Mouse (Mus musculus) liver, embryonic 12.5 days (tissue): ENCODE results near the gene Kcnd2. TPM values are rescaled to one million over a fixed set of nuclear protein-coding genes. Genes with fewer than 3 reads are reported as not detected.
A peak's percentile ranks its signal among the peaks of the same experiment; 100 is the strongest.

Experiments
- ATAC-seq: fragments of 200-750 bp; cut with Nextera tagmentation; 2 replicates; pipeline ENCODE4 v1.8.0; 2017; ENCODE audit warnings: moderate number of reproducible peaks, mild to moderate bottlenecking, moderate library complexity
- H3K27ac ChIP-seq: fragments of 300-500 bp; sonication (generic); 2 replicates; pipeline ENCODE4 v1.5.1; 2016; ENCODE audit warnings: mild to moderate bottlenecking
- H3K27me3 ChIP-seq: fragments of 300-500 bp; sonication (generic); replicated peaks from 2 replicates; pipeline ENCODE4 v1.6.1; 2016; ENCODE audit warnings: mild to moderate bottlenecking, moderate library complexity
- H3K36me3 ChIP-seq: fragments of 300-500 bp; sonication (generic); 2 replicates; pipeline ENCODE4 v1.6.1; 2016; ENCODE audit warnings: mild to moderate bottlenecking, moderate library complexity
- H3K4me1 ChIP-seq: fragments of 300-500 bp; sonication (generic); 2 replicates; pipeline ENCODE4 v1.6.1; 2016
- H3K4me2 ChIP-seq: fragments of 300-500 bp; sonication (generic); 2 replicates; pipeline ENCODE4 v1.6.1; 2016; ENCODE audit warnings: mild to moderate bottlenecking, moderate library complexity
- H3K4me3 ChIP-seq: fragments of 300-500 bp; sonication (generic); 2 replicates; pipeline ENCODE4 v1.5.1; 2016; ENCODE audit warnings: mild to moderate bottlenecking, moderate library complexity
- H3K9ac ChIP-seq: fragments of 300-500 bp; sonication (generic); 2 replicates; pipeline ENCODE4 v1.6.1; 2016; ENCODE audit warnings: mild to moderate bottlenecking, moderate library complexity
- H3K9me3 ChIP-seq: fragments of 300-500 bp; sonication (generic); replicated peaks from 2 replicates; pipeline ENCODE4 v1.6.1; 2016; ENCODE audit warnings: mild to moderate bottlenecking, moderate library complexity
- WGBS: fragments of 180-500 bp; shearing (Covaris S2); methylation state at CpG from one replicate; pipeline ENCODE4 v1.1.7; 2016; ENCODE audit not compliant: insufficient replicate concordance; 5-methylcytosine and 5-hydroxymethylcytosine counted together
- polyA plus RNA-seq: library from polyadenylated mRNA; unstranded; fragments of >200 nt; fragmentation: Nextera tagmentation; extraction: Ambion mirVana; gene quantifications from 2 replicates; pipeline ENCODE4 v1.2.1, GENCODE M21; 2016

The Kcnd2 gene
- polyA plus RNA-seq, 1 experiment from 2014 or later = 0.02 TPM

GRCm38 (mm10) chr6:21722238-21722637, 506.9 kb downstream of the Kcnd2 start:
- Histone ChIP-seq H3K27ac (no peak overlapping the region), H3K27me3 (no peaks in the 10 kb centered on the region), H3K36me3 (no peaks in the 10 kb centered on the region), H3K4me1 (no peaks in the 10 kb centered on the region), H3K9me3 (no peaks in the 10 kb centered on the region), H3K4me3 (no peak overlapping the region), H3K4me2 (no peak overlapping the region), H3K9ac (no peak overlapping the region)
- ATAC-seq = no peak
- WGBS = 74% methylated on average over 10 of the region's 10 CpGs

- no peak for ATAC-seq
- H3K4me1 ChIP-seq = no peaks in the 10 kb centered on the region
- H3K27me3 ChIP-seq = no peaks in the 10 kb centered on the region
- no peak overlapping the region for H3K27ac ChIP-seq
- no peak overlapping the region for H3K4me2 ChIP-seq
- no peaks in the 10 kb centered on the region for H3K9me3 ChIP-seq
- H3K36me3 ChIP-seq = no peaks in the 10 kb centered on the region
- no peak overlapping the region for H3K4me3 ChIP-seq
- no peak overlapping the region for H3K9ac ChIP-seq
- 46% methylated on average over 2 of the region's 2 CpGs for WGBS
These were observed 525.3 kb downstream of the Kcnd2 start for GRCm38 (mm10) chr6:21740606-21741005.

GRCm38 (mm10) chr6:21744615-21745266, 529.4 kb downstream of the Kcnd2 start:
- WGBS = 64% methylated on average over 3 of the region's 3 CpGs
- no peaks in the 10 kb centered on the region for H3K36me3 ChIP-seq
- no peak for ATAC-seq

GRCm38 (mm10) chr6:21747536-21747935, 532.2 kb downstream of the Kcnd2 start:
- Histone ChIP-seq H3K4me3 (no peak overlapping the region), H3K27me3 (no peaks in the 10 kb centered on the region), H3K9ac (no peak overlapping the region), H3K4me1 (no peaks in the 10 kb centered on the region), H3K36me3 (no peaks in the 10 kb centered on the region), H3K27ac (no peak overlapping the region), H3K4me2 (no peak overlapping the region), H3K9me3 (no peaks in the 10 kb centered on the region)
- ATAC-seq = no peak
- WGBS = 49% methylated on average over 1 of the region's 1 CpGs

More at GRCm38 (mm10) chr6:21744615-21745266, 529.4 kb downstream of the Kcnd2 start:
- Histone ChIP-seq H3K9me3 (no peaks in the 10 kb centered on the region), H3K4me2 (no peak overlapping the region), H3K27ac (no peak overlapping the region), H3K9ac (no peak overlapping the region), H3K4me1 (no peaks in the 10 kb centered on the region), H3K4me3 (no peak overlapping the region), H3K27me3 (no peaks in the 10 kb centered on the region)

GRCm38 (mm10) chr6:21767787-21768221, 552.5 kb downstream of the Kcnd2 start:
- H3K4me2 ChIP-seq = no peak overlapping the region
- WGBS = 78% methylated on average over 12 of the region's 12 CpGs
- no peak for ATAC-seq
- H3K9ac ChIP-seq = no peak overlapping the region
- H3K36me3 ChIP-seq = peaks cover 6% of the 10 kb centered on the region
- H3K9me3 ChIP-seq = no peaks in the 10 kb centered on the region
- no peaks in the 10 kb centered on the region for H3K27me3 ChIP-seq
- no peak overlapping the region for H3K4me3 ChIP-seq
- H3K27ac ChIP-seq = no peak overlapping the region
- H3K4me1 ChIP-seq = no peaks in the 10 kb centered on the region

GRCm38 (mm10) chr6:21768745-21769446, 553.6 kb downstream of the Kcnd2 start:
- no peaks in the 10 kb centered on the region for H3K9me3 ChIP-seq
- peaks cover 6% of the 10 kb centered on the region for H3K36me3 ChIP-seq
- H3K4me3 ChIP-seq = no peak overlapping the region
- H3K4me2 ChIP-seq = no peak overlapping the region
- ATAC-seq = no peak
- no peaks in the 10 kb centered on the region for H3K4me1 ChIP-seq
- 79% methylated on average over 9 of the region's 9 CpGs for WGBS
- H3K27ac ChIP-seq = no peak overlapping the region
- no peaks in the 10 kb centered on the region for H3K27me3 ChIP-seq
- no peak overlapping the region for H3K9ac ChIP-seq

GRCm38 (mm10) chr6:21769447-21769809, 554.1 kb downstream of the Kcnd2 start:
- peaks cover 6% of the 10 kb centered on the region for H3K36me3 ChIP-seq
- H3K27me3 ChIP-seq = no peaks in the 10 kb centered on the region
- H3K4me2 ChIP-seq = no peak overlapping the region
- H3K27ac ChIP-seq = no peak overlapping the region
- no peak for ATAC-seq
- H3K9me3 ChIP-seq = no peaks in the 10 kb centered on the region
- no peak overlapping the region for H3K9ac ChIP-seq
- peaks cover 4% of the 10 kb centered on the region for H3K4me1 ChIP-seq
- WGBS = 66% methylated on average over 1 of the region's 1 CpGs
- H3K4me3 ChIP-seq = no peak overlapping the region

- H3K27me3 ChIP-seq = no peaks in the 10 kb centered on the region
- no peak overlapping the region for H3K9ac ChIP-seq
- WGBS = 69% methylated on average over 7 of the region's 7 CpGs
- H3K4me2 ChIP-seq = no peak overlapping the region
- no peaks in the 10 kb centered on the region for H3K9me3 ChIP-seq
- peak; percentile 80 for ATAC-seq
- H3K4me1 ChIP-seq = peaks cover 6% of the 10 kb centered on the region
- no peak overlapping the region for H3K4me3 ChIP-seq
- H3K27ac ChIP-seq = no peak overlapping the region
- H3K36me3 ChIP-seq = peaks cover 6% of the 10 kb centered on the region
These were observed 559.1 kb downstream of the Kcnd2 start for GRCm38 (mm10) chr6:21774213-21774916.
